Mouse (Mus musculus) lung, embryonic 15.5 days (tissue): ENCODE results near the gene Arhgef25. TPM values are rescaled to one million over a fixed set of nuclear protein-coding genes. Genes with fewer than 3 reads are reported as not detected.
A peak's percentile ranks its signal among the peaks of the same experiment; 100 is the strongest.

Experiments
- ATAC-seq: fragments of 200-750 bp; cut with Nextera tagmentation; 2 replicates; pipeline ENCODE4 v1.8.0; 2017; ENCODE audit warnings: moderate number of reproducible peaks, borderline replicate concordance; ENCODE audit not compliant: low FRiP score, low TSS enrichment; ENCODE audit errors: extremely low read depth
- H3K27ac ChIP-seq: fragments of 300-500 bp; sonication (generic); 2 replicates; pipeline ENCODE4 v1.5.1; 2015; ENCODE audit warnings: moderate library complexity, mild to moderate bottlenecking, inconsistent platforms
- H3K27me3 ChIP-seq: fragments of 300-500 bp; sonication (generic); 2 replicates; pipeline ENCODE4 v1.6.1; 2015; ENCODE audit warnings: inconsistent platforms
- H3K36me3 ChIP-seq: fragments of 300-500 bp; sonication (generic); 2 replicates; pipeline ENCODE4 v1.6.1; 2015; ENCODE audit warnings: inconsistent platforms
- H3K4me1 ChIP-seq: fragments of 300-500 bp; sonication (generic); 2 replicates; pipeline ENCODE4 v1.6.1; 2015; ENCODE audit warnings: inconsistent platforms
- H3K4me2 ChIP-seq: fragments of 300-500 bp; sonication (generic); 2 replicates; pipeline ENCODE4 v1.6.1; 2015; ENCODE audit warnings: inconsistent platforms, mild to moderate bottlenecking, moderate library complexity
- H3K4me3 ChIP-seq: fragments of 300-500 bp; sonication (generic); 2 replicates; pipeline ENCODE4 v1.5.1; 2015; ENCODE audit warnings: mild to moderate bottlenecking, inconsistent platforms
- H3K9ac ChIP-seq: fragments of 300-500 bp; sonication (generic); 2 replicates; pipeline ENCODE4 v1.6.1; 2015; ENCODE audit warnings: inconsistent platforms
- H3K9me3 ChIP-seq: fragments of 300-500 bp; sonication (generic); 2 replicates; pipeline ENCODE4 v1.6.1; 2016; ENCODE audit warnings: inconsistent platforms
- WGBS: fragments of 180-500 bp; shearing (Covaris S2); methylation state at CpG from one replicate; pipeline ENCODE4 v1.1.7; 2015; 5-methylcytosine and 5-hydroxymethylcytosine counted together
- polyA plus RNA-seq: library from polyadenylated mRNA; unstranded; fragments of >200 nt; fragmentation: Nextera tagmentation; extraction: Ambion mirVana; gene quantifications from 2 replicates; pipeline ENCODE4 v1.2.1, GENCODE M21; 2015

Gene Arhgef25
- 55.4 and 59.0 TPM in 2 replicates for polyA plus RNA-seq

GRCm38 (mm10) chr10:127189651-127190381 lies at the start of gene Arhgef25:
Gene Arhgef25 (minus strand): TSS chr10:127190083.
- H3K27me3 ChIP-seq, result peaks cover 12% of the 10 kb centered on the region; the same call in 1 of the 2 replicates
- H3K36me3 ChIP-seq, result peaks cover 11% of the 10 kb centered on the region; the same call in 1 of the 2 replicates
- peak within 1 kb of the TSS; percentile 95 for H3K27ac ChIP-seq
- peaks cover 48% of the 10 kb centered on the region for H3K4me1 ChIP-seq
- peak within 1 kb of the TSS; percentile 73 for H3K4me3 ChIP-seq
- peak within 1 kb of the TSS; percentile 68 for H3K9ac ChIP-seq
- H3K4me2 ChIP-seq, result peak within 1 kb of the TSS; percentile 96
- ATAC-seq, result peak; percentile 52
- WGBS, result 1% methylated on average over 35 of the region's 35 CpGs
- H3K9me3 ChIP-seq, result no peaks in the 10 kb centered on the region

GRCm38 (mm10) chr10:127238241-127238824 lies 48.5 kb upstream of the Arhgef25 start:
- 66% methylated on average over 18 of the region's 18 CpGs for WGBS
- Histone ChIP-seq H3K4me1 (no peaks in the 10 kb centered on the region), H3K9me3 (no peaks in the 10 kb centered on the region)

DNA sequence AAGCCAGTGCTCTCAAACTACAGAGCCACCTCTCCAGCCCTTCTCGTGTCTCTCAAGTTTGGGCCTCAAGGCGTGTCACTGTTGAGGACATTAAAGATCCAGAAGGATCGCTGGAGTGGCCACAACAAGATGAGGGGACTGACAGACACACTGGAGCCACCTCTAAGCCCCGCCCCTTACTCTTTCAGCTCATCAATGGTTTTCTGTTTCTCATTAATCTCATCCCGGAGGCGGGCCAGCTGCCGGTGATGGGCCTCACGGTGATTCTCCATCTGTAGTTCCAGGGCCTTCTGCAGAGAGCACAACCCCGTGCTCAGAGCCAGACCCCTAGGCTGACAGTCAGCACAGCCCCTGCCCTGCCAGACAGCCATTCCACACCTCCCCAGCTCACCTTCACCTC lies 46.7 kb upstream of the Arhgef25 start:
- H3K9me3 ChIP-seq, result no peaks in the 10 kb centered on the region
- WGBS, result 34% methylated on average over 9 of the region's 9 CpGs

More at GRCm38 (mm10) chr10:127238241-127238824, 48.5 kb upstream of the Arhgef25 start:
- no peak overlapping the region for H3K4me2 ChIP-seq
- no peak overlapping the region for H3K27ac ChIP-seq
- no peak overlapping the region for H3K9ac ChIP-seq
- peaks cover 14% of the 10 kb centered on the region; the same call in 1 of the 2 replicates for H3K27me3 ChIP-seq
- H3K36me3 ChIP-seq, result no peaks in the 10 kb centered on the region
- H3K4me3 ChIP-seq, result no peak overlapping the region
- no peak for ATAC-seq

GRCm38 (mm10) chr10:127233141-127233540 lies 43.3 kb upstream of the Arhgef25 start:
- ATAC-seq, result no peak
- H3K4me3 ChIP-seq, result no peak overlapping the region
- WGBS, result 78% methylated on average over 9 of the region's 9 CpGs
- H3K4me1 ChIP-seq, result no peaks in the 10 kb centered on the region
- H3K27me3 ChIP-seq, result no peaks in the 10 kb centered on the region; the same call in 1 of the 2 replicates
- H3K36me3 ChIP-seq, result no peaks in the 10 kb centered on the region
- no peak overlapping the region for H3K4me2 ChIP-seq
- H3K27ac ChIP-seq, result no peak overlapping the region
- no peaks in the 10 kb centered on the region for H3K9me3 ChIP-seq
- no peak overlapping the region for H3K9ac ChIP-seq

More for the DNA sequence above, 46.7 kb upstream of the Arhgef25 start:
- Histone ChIP-seq H3K27ac (no peak overlapping the region), H3K4me1 (no peaks in the 10 kb centered on the region), H3K4me2 (no peak overlapping the region), H3K27me3 (peaks cover 14% of the 10 kb centered on the region; the same call in 1 of the 2 replicates), H3K4me3 (no peak overlapping the region), H3K36me3 (no peaks in the 10 kb centered on the region), H3K9ac (no peak overlapping the region)
- ATAC-seq, result 0 out of 2 replicates have a peak, but pooled peaks have one; percentile 29

- H3K4me1 ChIP-seq, result no peaks in the 10 kb centered on the region
- H3K4me2 ChIP-seq, result no peak overlapping the region
- H3K27me3 ChIP-seq, result no peaks in the 10 kb centered on the region; the same call in 1 of the 2 replicates
- WGBS, result 81% methylated on average over 14 of the region's 14 CpGs
- no peak overlapping the region for H3K9ac ChIP-seq
- no peak for ATAC-seq
- no peaks in the 10 kb centered on the region for H3K36me3 ChIP-seq
- H3K27ac ChIP-seq, result no peak overlapping the region
- no peak overlapping the region for H3K4me3 ChIP-seq
- H3K9me3 ChIP-seq, result no peaks in the 10 kb centered on the region
Measured at GRCm38 (mm10) chr10:127231741-127232140, 41.9 kb upstream of the Arhgef25 start.

- no peaks in the 10 kb centered on the region for H3K4me1 ChIP-seq
Measured at GRCm38 (mm10) chr10:127230693-127231092, 40.8 kb upstream of the Arhgef25 start.

GRCm38 (mm10) chr10:127228897-127229296 lies 39.0 kb upstream of the Arhgef25 start:
- Histone ChIP-seq H3K27me3 (peaks cover 12% of the 10 kb centered on the region), H3K27ac (no peak overlapping the region), H3K9me3 (no peaks in the 10 kb centered on the region), H3K9ac (no peak overlapping the region), H3K4me3 (no peak overlapping the region), H3K4me1 (no peaks in the 10 kb centered on the region), H3K4me2 (no peak overlapping the region), H3K36me3 (no peaks in the 10 kb centered on the region)
- 19% methylated on average over 4 of the region's 4 CpGs for WGBS
- peak; percentile 50; the same call in 1 of the 2 replicates for ATAC-seq

More at GRCm38 (mm10) chr10:127230693-127231092, 40.8 kb upstream of the Arhgef25 start:
- no peak overlapping the region for H3K27ac ChIP-seq
- 75% methylated on average over 12 of the region's 12 CpGs for WGBS
- H3K4me3 ChIP-seq, result no peak overlapping the region
- H3K27me3 ChIP-seq, result peaks cover 5% of the 10 kb centered on the region
- H3K9me3 ChIP-seq, result no peaks in the 10 kb centered on the region
- no peak overlapping the region for H3K4me2 ChIP-seq
- H3K36me3 ChIP-seq, result no peaks in the 10 kb centered on the region
- H3K9ac ChIP-seq, result no peak overlapping the region
- ATAC-seq, result no peak

- H3K4me3 ChIP-seq, result no peak overlapping the region
- H3K4me1 ChIP-seq, result no peaks in the 10 kb centered on the region
- ATAC-seq, result no peak
- WGBS, result 66% methylated on average over 8 of the region's 8 CpGs
- H3K9me3 ChIP-seq, result no peaks in the 10 kb centered on the region
- H3K9ac ChIP-seq, result no peak overlapping the region
- H3K36me3 ChIP-seq, result no peaks in the 10 kb centered on the region
- H3K27me3 ChIP-seq, result peaks cover 12% of the 10 kb centered on the region
- no peak overlapping the region for H3K4me2 ChIP-seq
- no peak overlapping the region for H3K27ac ChIP-seq
Measured at GRCm38 (mm10) chr10:127227163-127227562, 37.3 kb upstream of the Arhgef25 start.

DNA sequence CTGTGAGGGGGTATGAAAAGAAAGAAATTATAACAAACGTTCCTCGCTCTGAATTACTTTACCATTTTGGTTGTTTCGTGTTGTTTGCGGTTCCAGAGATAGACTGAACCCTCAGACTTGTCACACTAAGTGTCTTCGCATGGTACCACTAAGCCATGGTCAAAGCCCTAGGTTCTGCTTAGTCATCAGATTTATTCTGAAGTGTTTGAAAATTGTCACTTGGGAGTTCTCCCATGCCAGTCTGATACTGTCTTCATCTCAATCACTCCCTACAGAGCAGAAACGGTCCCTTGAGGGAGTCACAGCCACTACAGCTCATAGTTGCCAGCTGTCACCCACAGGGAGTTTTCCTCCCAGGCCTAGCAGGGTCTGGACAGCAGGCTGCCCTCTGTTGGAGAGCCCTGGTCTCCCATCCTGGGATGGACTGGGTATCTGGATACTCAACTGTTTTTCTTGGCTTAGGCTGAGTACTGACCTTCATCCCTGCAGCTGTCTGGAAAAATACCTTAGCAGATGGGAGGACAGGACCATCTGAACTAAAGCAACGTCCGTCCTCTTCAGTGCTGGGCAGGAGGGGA lies 36.5 kb upstream of the Arhgef25 start:
- no peak overlapping the region for H3K4me2 ChIP-seq
- H3K4me3 ChIP-seq, result no peak overlapping the region
- WGBS, result 59% methylated on average over 8 of the region's 8 CpGs
- H3K36me3 ChIP-seq, result no peaks in the 10 kb centered on the region
- H3K9ac ChIP-seq, result no peak overlapping the region
- H3K27ac ChIP-seq, result no peak overlapping the region
- H3K4me1 ChIP-seq, result no peaks in the 10 kb centered on the region
- peaks cover 12% of the 10 kb centered on the region for H3K27me3 ChIP-seq
- H3K9me3 ChIP-seq, result no peaks in the 10 kb centered on the region
- ATAC-seq, result no peak

- no peaks in the 10 kb centered on the region for H3K36me3 ChIP-seq
- no peak overlapping the region for H3K4me2 ChIP-seq
- H3K27ac ChIP-seq, result no peak overlapping the region
- H3K9me3 ChIP-seq, result no peaks in the 10 kb centered on the region
- no peaks in the 10 kb centered on the region for H3K4me1 ChIP-seq
- ATAC-seq, result no peak
- no peak overlapping the region for H3K9ac ChIP-seq
- H3K27me3 ChIP-seq, result peaks cover 12% of the 10 kb centered on the region
- 28% methylated on average over 10 of the region's 10 CpGs for WGBS
- H3K4me3 ChIP-seq, result no peak overlapping the region
Measured at GRCm38 (mm10) chr10:127225732-127226131, 35.8 kb upstream of the Arhgef25 start.

DNA sequence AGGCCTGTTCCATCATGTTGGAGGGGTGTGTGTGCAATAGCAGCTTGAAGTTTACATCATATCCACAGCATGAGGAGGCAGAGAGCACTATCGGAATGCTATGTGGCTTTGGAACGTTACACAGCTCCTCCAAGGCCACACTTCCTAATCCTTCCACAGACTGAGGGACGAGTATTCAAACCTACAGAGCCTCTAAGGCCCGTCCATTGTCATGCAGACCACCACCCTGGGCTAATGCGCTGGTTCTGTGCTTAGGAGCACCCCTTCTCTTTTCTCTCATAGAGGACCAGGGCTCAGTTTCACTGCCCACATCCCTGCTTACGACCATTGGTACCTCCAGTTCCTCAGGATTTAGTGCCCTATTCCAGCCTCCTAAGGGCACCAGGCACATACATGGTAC lies 35.3 kb upstream of the Arhgef25 start:
- no peak overlapping the region for H3K4me2 ChIP-seq
- H3K27ac ChIP-seq, result no peak overlapping the region
- no peak overlapping the region for H3K9ac ChIP-seq
- H3K27me3 ChIP-seq, result peaks cover 12% of the 10 kb centered on the region
- H3K4me1 ChIP-seq, result no peaks in the 10 kb centered on the region
- no peaks in the 10 kb centered on the region for H3K36me3 ChIP-seq
- 49% methylated on average over 6 of the region's 6 CpGs for WGBS
- ATAC-seq, result no peak
- H3K9me3 ChIP-seq, result no peaks in the 10 kb centered on the region
- H3K4me3 ChIP-seq, result no peak overlapping the region

DNA sequence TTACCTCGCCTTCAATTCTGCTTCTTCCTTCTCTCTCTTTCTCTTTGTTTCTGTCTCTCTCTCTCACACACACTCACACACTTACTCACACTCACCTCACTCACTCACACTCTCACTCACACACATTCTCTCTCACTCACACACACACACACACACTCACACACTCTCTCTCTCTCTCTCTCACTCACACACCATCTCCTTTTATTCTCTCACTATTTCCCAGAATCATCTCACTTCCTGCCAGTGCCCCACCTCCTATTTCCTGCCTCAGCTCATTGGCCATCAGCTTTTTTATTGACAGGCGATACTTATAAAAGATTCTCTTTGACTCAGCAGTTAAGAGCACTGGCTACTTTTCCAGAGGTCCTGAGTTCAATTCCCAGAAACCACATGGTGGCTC lies 28.5 kb upstream of the Arhgef25 start:
- Histone ChIP-seq H3K9me3 (no peaks in the 10 kb centered on the region), H3K4me1 (no peaks in the 10 kb centered on the region), H3K27ac (no peak overlapping the region), H3K27me3 (no peaks in the 10 kb centered on the region), H3K36me3 (no peaks in the 10 kb centered on the region), H3K9ac (no peak overlapping the region), H3K4me3 (no peak overlapping the region), H3K4me2 (no peak overlapping the region)
- WGBS, result 85% methylated on average over 2 of the region's 2 CpGs
- ATAC-seq, result no peak
